Mouse (Mus musculus) stomach, postnatal 0 days (tissue): Measurements from ENCODE around the gene Ube2h. TPM values are rescaled to one million over a fixed set of nuclear protein-coding genes. Genes with fewer than 3 reads are reported as not detected.
A peak's percentile ranks its signal among the peaks of the same experiment; 100 is the strongest.

Source experiments
- ATAC-seq: fragments of 200-750 bp; cut with Nextera tagmentation; 2 replicates; pipeline ENCODE4 v1.8.0; 2017; ENCODE audit not compliant: low FRiP score, low TSS enrichment
- DNase-seq: peaks from one replicate; pipeline ENCODE4 v3.0.0-alpha.2; 2016; ENCODE audit warnings: low spot score
- H3K27ac ChIP-seq: fragments of 300-500 bp; sonication (generic); replicated peaks from 2 replicates; pipeline ENCODE4 v1.5.1; 2014; ENCODE audit warnings: mild to moderate bottlenecking, control low read depth
- H3K27me3 ChIP-seq: fragments of 300-500 bp; sonication (generic); 2 replicates; pipeline ENCODE4 v1.6.1; 2014; ENCODE audit warnings: low read length; ENCODE audit not compliant: control insufficient read depth, insufficient read depth
- H3K36me3 ChIP-seq: fragments of 300-500 bp; sonication (generic); 2 replicates; pipeline ENCODE4 v1.6.1; 2014; ENCODE audit warnings: low read length, mixed read lengths; ENCODE audit not compliant: control insufficient read depth, insufficient read depth
- H3K4me1 ChIP-seq: fragments of 300-500 bp; sonication (generic); replicated peaks from 2 replicates; pipeline ENCODE4 v1.6.1; 2014; ENCODE audit warnings: antibody characterized with exemption; ENCODE audit not compliant: control insufficient read depth, insufficient read depth
- H3K4me2 ChIP-seq: fragments of 300-500 bp; sonication (generic); replicated peaks from 2 replicates; pipeline ENCODE4 v1.6.1; 2014; ENCODE audit warnings: low read depth, mild to moderate bottlenecking, control low read depth, moderate library complexity
- H3K4me3 ChIP-seq: fragments of 300-500 bp; sonication (generic); 2 replicates; pipeline ENCODE4 v1.5.1; 2014; ENCODE audit warnings: low read depth, low read length, control low read depth
- H3K9ac ChIP-seq: fragments of 300-500 bp; sonication (generic); 2 replicates; pipeline ENCODE4 v1.6.1; 2014; ENCODE audit warnings: mild to moderate bottlenecking, low read length, control low read depth, mixed read lengths
- H3K9me3 ChIP-seq: fragments of 300-500 bp; sonication (generic); 2 replicates; pipeline ENCODE4 v1.6.1; 2016; ENCODE audit warnings: low read length; ENCODE audit not compliant: control insufficient read depth
- CTCF ChIP-seq: IDR thresholded peaks from 2 replicates; pipeline ENCODE4 v1.5.1; 2016; ENCODE audit warnings: antibody characterized with exemption, low read depth, mild to moderate bottlenecking, moderate library complexity
- EP300 ChIP-seq: optimal IDR thresholded peaks from 2 replicates; pipeline ENCODE3; 2016; ENCODE audit warnings: antibody characterized with exemption
- WGBS: fragments of 180-500 bp; shearing (Covaris S2); extraction: QIAGEN DNeasy Blood & Tissue Kit; methylation state at CpG from one replicate; pipeline ENCODE4 v1.1.7; 2014; 5-methylcytosine and 5-hydroxymethylcytosine counted together
- polyA plus RNA-seq: library from polyadenylated mRNA; unstranded; fragments of >200 nt; fragmentation: Nextera tagmentation; extraction: Ambion mirVana; gene quantifications from 2 replicates; pipeline ENCODE4 v1.2.1, GENCODE M21; 2015

Gene Ube2h
- polyA plus RNA-seq, 1 experiment from 2014 or later: 25.2 TPM

GRCm38 (mm10) chr6:30252271-30253010, 51.9 kb downstream of the Ube2h start:
- Histone ChIP-seq H3K4me1 (no peaks in the 10 kb centered on the region), H3K9me3 (no peaks in the 10 kb centered on the region), H3K4me2 (no peak overlapping the region), H3K27me3 (no peaks in the 10 kb centered on the region), H3K27ac (no peak overlapping the region), H3K4me3 (no peak overlapping the region), H3K9ac (no peak overlapping the region), H3K36me3 (peaks cover 5% of the 10 kb centered on the region; the same call in 1 of the 2 replicates)
- WGBS: 79% methylated on average over 5 of the region's 5 CpGs
- ATAC-seq (0 out of 2 replicates have a peak, but pooled peaks have one; percentile 59), DNase-seq (no peak)
- no peak for TF ChIP-seq CTCF

- WGBS: 55% methylated on average over 3 of the region's 3 CpGs
- H3K9me3 ChIP-seq: no peaks in the 10 kb centered on the region
- no peaks in the 10 kb centered on the region for H3K4me1 ChIP-seq
- H3K9ac ChIP-seq: no peak overlapping the region
- peaks cover 5% of the 10 kb centered on the region; the same call in 1 of the 2 replicates for H3K36me3 ChIP-seq
- no peak overlapping the region for H3K4me2 ChIP-seq
- H3K27me3 ChIP-seq: no peaks in the 10 kb centered on the region
- no peak for TF ChIP-seq CTCF
- TF ChIP-seq EP300: no peak
- ATAC-seq: no peak
- H3K4me3 ChIP-seq: no peak overlapping the region
- H3K27ac ChIP-seq: no peak overlapping the region
- DNase-seq: no peak
Measured at GRCm38 (mm10) chr6:30248708-30249107, 55.6 kb downstream of the Ube2h start.

- H3K27ac ChIP-seq: no peak overlapping the region
- H3K4me1 ChIP-seq: no peaks in the 10 kb centered on the region
- H3K4me3 ChIP-seq: no peak overlapping the region
- 83% methylated on average over 5 of the region's 5 CpGs for WGBS
- H3K9ac ChIP-seq: no peak overlapping the region
- no peaks in the 10 kb centered on the region for H3K27me3 ChIP-seq
- no peaks in the 10 kb centered on the region; the same call in 1 of the 2 replicates for H3K36me3 ChIP-seq
- ATAC-seq (no peak), DNase-seq (no peak)
- no peak overlapping the region for H3K4me2 ChIP-seq
- no peak for TF ChIP-seq CTCF
- TF ChIP-seq EP300: no peak
- H3K9me3 ChIP-seq: no peaks in the 10 kb centered on the region
Measured at GRCm38 (mm10) chr6:30245940-30246339, 58.4 kb downstream of the Ube2h start.

GRCm38 (mm10) chr6:30245397-30245796, 58.9 kb downstream of the Ube2h start:
- no peak for TF ChIP-seq EP300
- no peak for TF ChIP-seq CTCF
- DNase-seq (no peak), ATAC-seq (no peak)
- H3K27me3 ChIP-seq: no peaks in the 10 kb centered on the region
- no peaks in the 10 kb centered on the region for H3K4me1 ChIP-seq
- no peak overlapping the region for H3K27ac ChIP-seq
- WGBS: 82% methylated on average over 5 of the region's 5 CpGs
- no peaks in the 10 kb centered on the region for H3K9me3 ChIP-seq
- no peaks in the 10 kb centered on the region; the same call in 1 of the 2 replicates for H3K36me3 ChIP-seq
- H3K4me2 ChIP-seq: no peak overlapping the region
- no peak overlapping the region for H3K4me3 ChIP-seq
- H3K9ac ChIP-seq: no peak overlapping the region

GRCm38 (mm10) chr6:30243347-30244007, 60.9 kb downstream of the Ube2h start:
- WGBS: 82% methylated on average over 9 of the region's 9 CpGs
- H3K4me1 ChIP-seq: no peaks in the 10 kb centered on the region
- no peak for TF ChIP-seq EP300
- ATAC-seq (no peak), DNase-seq (no peak)
- no peaks in the 10 kb centered on the region for H3K27me3 ChIP-seq
- H3K36me3 ChIP-seq: no peaks in the 10 kb centered on the region; the same call in 1 of the 2 replicates
- H3K9me3 ChIP-seq: no peaks in the 10 kb centered on the region
- no peak overlapping the region for H3K4me2 ChIP-seq
- no peak overlapping the region for H3K4me3 ChIP-seq
- H3K27ac ChIP-seq: no peak overlapping the region
- no peak overlapping the region for H3K9ac ChIP-seq

- Histone ChIP-seq H3K27ac (no peak overlapping the region), H3K4me3 (no peak overlapping the region), H3K4me1 (no peaks in the 10 kb centered on the region), H3K36me3 (no peaks in the 10 kb centered on the region; the same call in 1 of the 2 replicates), H3K4me2 (no peak overlapping the region), H3K9ac (no peak overlapping the region), H3K9me3 (no peaks in the 10 kb centered on the region), H3K27me3 (no peaks in the 10 kb centered on the region)
- no peak for TF ChIP-seq EP300
- no peak for TF ChIP-seq CTCF
- ATAC-seq (no peak), DNase-seq (no peak)
- 71% methylated on average over 4 of the region's 4 CpGs for WGBS
Measured at GRCm38 (mm10) chr6:30242928-30243327, 61.4 kb downstream of the Ube2h start.
